Comparison of ENCODE assay signal across 8 mouse cellular contexts in the genomic region with DNA sequence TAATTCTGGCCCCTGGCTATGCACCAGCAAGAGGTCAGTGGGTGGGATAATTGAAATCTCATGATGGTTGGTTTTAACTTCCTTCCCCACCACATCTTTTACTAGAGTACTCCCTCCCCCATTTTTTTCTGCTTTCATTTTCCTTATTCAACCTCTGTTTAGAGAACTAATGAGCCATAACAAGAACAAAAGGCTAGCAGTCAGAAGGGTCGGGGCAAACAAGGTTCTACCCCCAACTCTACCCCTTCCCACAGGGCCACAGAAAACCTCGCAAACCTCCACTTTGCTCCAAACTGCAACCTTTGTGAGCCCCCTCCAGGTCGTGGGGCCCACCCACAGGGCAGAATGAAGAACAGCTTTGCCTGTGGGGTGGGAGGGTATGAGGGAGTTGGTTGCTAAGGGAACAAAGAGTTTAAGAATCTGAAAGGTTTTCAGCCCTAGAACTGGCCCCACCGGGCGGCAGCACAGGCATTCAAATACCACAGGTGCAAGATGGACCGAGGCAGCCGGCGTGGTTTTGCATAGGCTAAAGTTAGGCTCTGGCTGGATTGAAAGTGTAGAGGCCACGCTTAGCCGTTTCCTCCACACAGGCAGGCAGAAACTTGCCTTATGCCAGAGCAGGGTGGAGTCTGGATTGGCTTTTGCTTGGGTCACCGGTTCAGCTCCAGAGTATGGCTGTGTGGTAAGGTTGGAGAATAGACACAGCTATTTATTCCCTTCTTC.
DNase-seq lines count a peak whose midpoint lies in the region; ATAC-seq and TF ChIP-seq lines count a peak whose summit lies in the region.

No protein-coding gene starts in this region.

- H3K4me2 ChIP-seq in forebrain, embryonic 13.5 days: peak overlapping the region; percentile 15; the same call in 1 of the 2 replicates
- no peak overlapping the region for H3K4me2 ChIP-seq in intestine, postnatal 0 days (replicated peaks; ENCODE audit: low read depth)

- H3K27ac ChIP-seq in forebrain, embryonic 13.5 days: peak overlapping the region; percentile 52
- no peak overlapping the region for H3K27ac ChIP-seq in intestine, postnatal 0 days (ENCODE audit: low read depth, low read length)

- H3K36me3 ChIP-seq in forebrain, embryonic 13.5 days (ENCODE audit: poor library complexity, severe bottlenecking): no peaks in the 10 kb centered on the region
- no peaks in the 10 kb centered on the region for H3K36me3 ChIP-seq in intestine, postnatal 0 days (ENCODE audit: control insufficient read depth, insufficient read depth)

- H3K27me3 ChIP-seq in forebrain, embryonic 13.5 days: no peaks in the 10 kb centered on the region
- no peaks in the 10 kb centered on the region for H3K27me3 ChIP-seq in intestine, postnatal 0 days (replicated peaks; ENCODE audit: control insufficient read depth, insufficient read depth, low read length)

- DNase-seq in thymus, postnatal 0 days (ENCODE audit: low spot score): peak; percentile 51
- DNase-seq in thymus, adult 18-20 months: no peak
- DNase-seq in mesoderm, embryonic 11.5 days (ENCODE audit: low read depth, low spot score): peak; percentile 54
- DNase-seq in testis, postnatal 10 days (ENCODE audit: low spot score): peak; percentile 45
- DNase-seq in heart, postnatal 4 days: no peak
- DNase-seq in adrenal gland, adult 8-10 months: no peak

- H3K4me3 ChIP-seq in forebrain, embryonic 13.5 days: no peak overlapping the region
- no peak overlapping the region for H3K4me3 ChIP-seq in intestine, postnatal 0 days (ENCODE audit: low read depth, low read length)

- no peak overlapping the region for H3K9ac ChIP-seq in forebrain, embryonic 13.5 days
- H3K9ac ChIP-seq in intestine, postnatal 0 days (ENCODE audit: low read depth, low read length): no peak overlapping the region

- peaks cover 26% of the 10 kb centered on the region for H3K4me1 ChIP-seq in forebrain, embryonic 13.5 days
- no peaks in the 10 kb centered on the region for H3K4me1 ChIP-seq in intestine, postnatal 0 days (replicated peaks; ENCODE audit: control insufficient read depth, insufficient read depth, low read length)

- WGBS in forebrain, embryonic 13.5 days: 5% methylated on average over 11 of the region's 11 CpGs
- 48% methylated on average over 11 of the region's 11 CpGs for WGBS in intestine, postnatal 0 days

- no peak for TF ChIP-seq CTCF in intestine, postnatal 0 days (IDR thresholded peaks at IDR 0.05; ENCODE audit: low read depth)

- peak; percentile 75 for ATAC-seq in forebrain, embryonic 13.5 days
- no peak for ATAC-seq in intestine, postnatal 0 days

- no peaks in the 10 kb centered on the region for H3K9me3 ChIP-seq in forebrain, embryonic 13.5 days (replicated peaks)
- H3K9me3 ChIP-seq in intestine, postnatal 0 days (ENCODE audit: control insufficient read depth): no peaks in the 10 kb centered on the region

Comparison
In these comparisons a context has a peak if more than half of its experiments do, and no peak if none do; other contexts are left out.
1. DNase-seq: peak in thymus, postnatal 0 days (single experiment), mesoderm, embryonic 11.5 days (single experiment) and testis, postnatal 10 days (single experiment); none in thymus, adult 18-20 months (0 of 2), heart, postnatal 4 days (single experiment) and adrenal gland, adult 8-10 months (single experiment).